Mouse (Mus musculus): Measurements from ENCODE around the gene Olfr1260.

The Olfr1260 gene

DNA sequence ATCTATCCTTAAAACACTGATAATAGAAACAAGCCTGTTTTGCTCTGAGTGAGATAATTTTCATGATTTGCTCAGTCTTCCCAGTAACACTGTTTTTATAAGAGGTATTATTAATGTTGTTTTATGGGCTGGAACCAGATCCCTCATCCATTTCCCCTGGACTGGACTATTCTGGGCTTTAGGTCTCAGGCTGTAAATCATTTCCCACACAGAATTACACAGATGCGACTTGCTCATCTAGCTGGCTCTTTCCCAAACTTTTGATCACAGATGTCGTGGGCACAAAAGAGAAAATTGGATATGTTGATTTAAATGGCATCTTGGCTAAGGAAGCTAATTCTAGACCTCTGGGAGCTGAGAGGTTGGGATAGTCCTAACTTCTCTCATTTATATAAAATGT lies at the start of gene Olfr1260:
Olfr1260 (plus strand) TSS at position 157 of the 400 bp plus-strand sequence.
- no peak for DNase-seq

DNA sequence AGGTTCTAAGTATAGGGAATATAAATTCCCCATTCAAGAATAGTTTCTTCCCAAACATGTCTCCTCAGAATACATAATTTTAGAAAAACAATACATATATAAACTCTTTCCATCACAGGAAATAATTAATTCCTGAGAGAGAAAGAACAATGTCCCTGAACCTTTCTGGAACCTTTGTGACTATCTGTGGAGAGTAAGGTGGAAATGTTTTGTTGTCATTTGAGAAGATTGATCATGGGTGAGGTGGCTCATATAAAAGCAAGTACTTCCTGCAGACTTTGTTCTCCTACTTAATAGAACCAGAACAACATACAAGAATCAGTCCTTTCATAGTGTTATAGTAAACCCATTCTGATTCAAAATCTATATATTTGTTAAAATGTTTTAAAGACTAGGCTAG lies 47.1 kb upstream of the Olfr1260 start, which contains the start of gene Olfr1258:
Olfr1258 (plus strand) TSS at position 301 of the 400 bp plus-strand sequence.
- DNase-seq: no peak

DNA sequence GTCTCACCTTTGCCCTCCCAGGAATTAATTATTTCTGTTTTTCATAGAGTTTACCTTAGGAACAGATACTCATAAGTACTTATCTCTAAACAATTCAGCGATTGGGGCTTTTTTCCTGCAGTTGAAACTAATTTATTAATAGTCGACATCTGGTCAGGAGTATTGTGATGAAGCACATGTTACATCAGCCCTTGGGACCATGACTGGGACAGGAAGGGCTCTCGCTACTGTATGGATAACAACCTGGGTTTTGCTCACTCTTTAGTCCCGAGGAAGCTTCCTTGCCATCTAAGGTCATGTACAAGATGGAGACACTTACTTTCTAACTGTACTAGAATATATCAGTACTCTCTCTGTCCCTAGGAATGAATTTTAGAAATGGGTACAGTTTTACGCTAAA lies 25.6 kb upstream of the Olfr1260 start, which contains the start of gene Olfr1259:
Olfr1259 (minus strand) TSS at position 101 of the 400 bp plus-strand sequence.
- no peak for DNase-seq

DNA sequence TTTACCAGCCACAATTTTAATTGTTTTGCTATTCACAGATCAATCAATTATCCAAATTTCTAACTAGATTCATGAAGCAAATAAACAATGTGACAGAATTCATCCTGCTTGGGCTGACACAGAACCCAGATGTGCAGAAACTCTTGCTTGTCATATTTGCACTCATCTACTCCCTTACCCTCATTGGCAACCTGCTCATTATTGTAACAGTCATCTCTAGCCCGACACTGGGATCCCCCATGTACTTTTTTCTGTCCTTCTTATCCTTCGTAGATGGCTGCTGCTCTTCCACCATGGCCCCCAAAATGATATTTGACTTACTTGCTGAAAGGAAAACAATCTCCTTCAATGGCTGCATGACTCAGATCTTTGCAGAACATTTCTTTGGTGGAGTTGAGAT lies 3.6 kb downstream of the Olfr1260 start:
- no peak for DNase-seq

DNA sequence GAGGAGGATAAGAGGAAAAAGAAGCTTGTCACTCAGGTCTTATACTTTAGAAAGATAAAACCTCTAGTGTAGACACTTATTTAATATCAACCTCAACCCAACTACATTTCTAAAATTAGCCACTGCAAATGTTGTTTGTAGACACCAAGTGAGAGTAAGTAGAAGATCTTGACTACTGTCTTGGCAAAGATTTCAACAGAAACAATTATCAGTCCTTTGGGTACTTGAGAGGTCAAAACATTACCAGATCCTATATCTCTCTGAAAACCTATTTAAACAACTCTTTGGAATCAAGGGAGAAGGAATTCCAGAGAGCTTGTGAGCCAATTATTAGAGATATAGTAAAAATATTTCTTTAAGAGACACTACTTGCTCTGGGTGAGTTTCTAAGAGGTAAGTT lies 16.8 kb downstream of the Olfr1260 start, which contains the start of gene Olfr1261:
Olfr1261 (plus strand) TSS at position 301 of the 400 bp plus-strand sequence.
- DNase-seq: no peak

DNA sequence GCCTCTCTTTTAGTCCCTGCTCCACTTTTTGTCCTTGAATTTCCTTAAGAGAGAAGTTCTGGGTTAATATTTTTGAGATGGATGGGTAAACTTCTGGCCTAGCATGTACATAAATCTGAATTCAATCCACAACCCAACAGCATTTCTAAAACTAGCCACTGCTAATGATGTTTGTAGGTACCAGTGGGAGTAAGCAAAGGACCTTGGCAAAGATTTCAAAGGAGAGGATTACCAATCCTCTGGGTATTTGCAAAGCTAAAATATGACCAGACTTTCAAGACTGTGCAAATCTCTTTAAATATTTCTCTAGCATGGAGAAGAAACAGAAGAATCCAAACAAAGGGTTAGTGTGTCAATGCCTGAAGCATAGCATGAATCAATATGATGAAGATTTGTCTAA lies 25.7 kb downstream of the Olfr1260 start, which contains the start of gene Olfr1262:
Olfr1262 (plus strand) TSS at position 301 of the 400 bp plus-strand sequence.
- DNase-seq: no peak

DNA sequence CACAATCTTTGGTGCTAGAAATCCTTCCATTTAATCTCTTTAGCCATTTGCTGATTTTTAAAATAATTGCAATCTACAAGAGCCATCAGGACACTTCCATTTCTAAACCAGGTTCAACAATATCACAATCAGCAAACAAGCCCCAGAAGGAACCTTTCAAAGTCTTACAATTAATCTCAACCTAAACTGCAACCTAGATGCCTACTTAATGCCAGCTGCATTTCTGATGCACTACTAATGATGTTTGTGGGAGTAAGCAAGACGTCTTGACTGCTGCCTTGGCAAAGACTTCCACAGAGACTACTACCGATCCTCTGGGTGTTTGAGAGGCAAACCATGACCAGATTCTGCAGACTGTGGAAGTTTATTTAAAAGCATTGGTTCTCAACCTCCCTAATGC lies 37.7 kb downstream of the Olfr1260 start, which contains the start of gene Olfr1263:
Olfr1263 (plus strand) TSS at position 301 of the 400 bp plus-strand sequence.
- DNase-seq: no peak

DNA sequence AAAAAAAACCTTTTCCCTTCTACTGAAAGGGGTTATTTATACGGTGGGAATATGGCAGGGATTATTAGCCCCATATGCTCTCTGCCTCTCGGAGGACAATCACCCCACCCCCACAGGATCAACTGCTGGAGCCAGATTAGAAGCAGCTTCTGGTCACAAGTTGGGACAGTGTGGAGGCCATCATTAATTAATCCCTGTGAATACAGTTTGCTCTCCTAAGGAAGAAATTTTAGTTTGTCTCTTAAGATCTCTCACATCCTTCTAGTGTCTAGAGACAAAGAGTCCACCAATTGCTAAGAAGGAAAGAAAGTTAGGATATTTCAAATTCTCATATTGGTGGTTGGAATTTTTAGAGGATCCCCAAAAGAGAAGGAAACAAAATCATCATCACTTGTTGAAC lies 51.3 kb downstream of the Olfr1260 start, which contains the start of gene Olfr1264:
Olfr1264 (minus strand) TSS at position 101 of the 400 bp plus-strand sequence.
- no peak for DNase-seq

Measured in kidney, adult 11 months (tissue).